Mouse (Mus musculus) urinary bladder, adult 18-20 months (tissue): Measurements from ENCODE around the gene Pyroxd2.
"Not testable (repeated sequence)": the region's sequence is repeated elsewhere in the genome, so short reads cannot be mapped to it uniquely, and the experiment has no call there.

Source experiments
- DNase-seq, 2 experiments: peaks; one replicate each; pipeline ENCODE4 v3.0.0; 2022; ENCODE audit warnings: low spot score in 2 of 2, mixed read lengths in 2 of 2

Gene Pyroxd2

DNA sequence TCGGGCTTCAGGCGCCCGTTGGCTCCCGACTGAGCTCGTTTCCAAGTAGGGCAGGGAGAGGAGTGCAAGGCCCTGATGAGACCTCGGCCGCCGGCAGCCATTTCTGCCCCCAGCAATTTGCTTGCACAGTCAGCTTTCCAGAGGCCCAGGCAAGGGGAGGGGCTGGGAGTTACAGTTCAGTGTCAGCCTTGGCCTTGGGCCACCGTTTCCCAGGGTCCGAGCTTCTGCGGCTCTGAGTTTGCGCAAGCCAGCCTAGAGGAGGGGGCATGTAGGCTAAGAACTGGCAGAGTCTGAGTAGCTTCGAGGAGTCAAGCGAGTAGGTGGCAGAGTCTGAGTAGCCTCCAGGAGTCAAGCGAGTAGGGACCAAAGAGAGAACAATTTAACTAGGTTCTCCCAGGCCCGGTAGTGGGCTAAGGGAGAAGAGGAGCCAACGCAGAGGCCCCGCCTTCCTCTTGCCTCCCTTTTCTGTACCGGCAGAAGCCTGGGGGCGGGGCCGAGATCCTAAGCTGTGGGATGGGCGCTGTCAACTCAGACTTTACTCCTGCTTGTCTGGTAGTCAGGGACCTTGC lies at the start of gene Pyroxd2:
Pyroxd2 (minus strand) TSS at position 413 of the 569 bp plus-strand sequence.
- peak; percentile 55 to 69 for DNase-seq

DNA sequence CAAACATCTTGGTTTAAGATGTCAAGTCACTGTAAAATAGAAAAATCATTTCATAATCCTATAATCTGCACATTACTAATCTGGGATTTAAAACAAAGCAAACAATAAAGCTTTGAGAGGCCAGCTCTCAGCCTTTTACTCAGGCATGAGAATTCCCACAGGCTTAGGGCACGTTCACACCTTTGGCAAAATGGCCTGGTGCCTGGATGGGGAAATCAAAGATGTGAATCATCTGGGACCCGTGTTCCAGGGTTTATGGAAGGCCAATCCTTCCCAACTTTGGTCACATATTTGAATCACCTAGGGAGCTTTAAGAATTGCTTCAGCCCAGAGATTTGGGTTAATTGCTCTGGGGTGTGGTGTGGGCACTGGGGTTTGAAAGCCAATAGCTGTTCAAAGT lies 45.3 kb upstream of the Pyroxd2 start:
- no peak for DNase-seq

DNA sequence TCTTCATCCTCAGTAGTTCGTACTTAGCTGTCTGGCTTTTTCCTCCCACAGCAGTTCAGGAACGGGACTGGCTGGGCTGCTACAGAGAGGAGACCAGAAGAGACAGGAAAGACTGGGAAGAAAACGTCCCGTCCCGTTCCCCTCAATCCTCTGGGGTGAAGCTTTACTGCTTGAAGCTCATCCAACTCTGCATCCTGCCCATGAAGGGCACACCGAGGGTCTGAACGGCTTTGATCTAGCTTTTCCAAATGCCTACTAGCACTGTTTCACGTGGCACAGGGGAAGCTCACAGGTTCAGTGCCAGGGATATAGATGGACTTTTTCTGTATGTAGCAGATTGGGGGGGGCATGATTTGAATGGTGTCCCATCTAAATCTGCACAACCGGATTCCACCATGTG lies 43.2 kb upstream of the Pyroxd2 start:
- DNase-seq, result no peak

DNA sequence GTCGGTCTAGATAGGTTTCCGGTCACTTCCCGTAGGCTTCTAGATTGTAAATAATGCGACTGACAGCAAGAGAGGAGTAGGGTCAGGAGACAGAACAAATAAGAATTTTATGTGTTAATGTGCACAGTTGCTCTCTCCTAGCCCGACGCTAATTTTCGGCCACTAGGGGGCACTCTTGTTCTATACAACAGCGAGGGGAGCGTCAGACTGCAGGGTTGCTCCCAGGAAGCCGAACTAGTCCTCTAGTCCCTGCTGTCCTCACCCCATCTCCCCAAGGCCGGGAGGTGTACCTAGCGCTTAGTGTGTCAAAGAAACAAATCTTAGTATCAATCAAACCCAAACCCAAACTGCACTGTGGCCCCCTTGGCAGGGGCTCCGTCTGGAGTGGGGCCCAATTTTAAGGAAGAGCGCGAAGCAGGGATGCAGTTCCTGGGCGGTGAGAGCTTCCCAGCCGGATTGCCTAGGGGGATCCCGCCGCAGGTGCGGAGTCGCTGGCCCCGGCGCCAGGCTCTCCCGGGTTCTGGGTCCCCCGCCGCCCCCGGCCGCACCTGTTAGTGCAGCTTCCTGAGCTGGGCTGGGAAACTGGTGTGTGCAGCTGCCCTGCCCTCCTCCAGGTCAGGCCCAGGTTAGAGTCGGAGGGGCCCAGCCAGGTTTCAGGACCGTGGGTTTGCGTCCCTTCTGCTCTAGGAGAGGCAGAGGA lies 42.5 kb upstream of the Pyroxd2 start:
- DNase-seq, result peak; percentile 78 to 81

DNA sequence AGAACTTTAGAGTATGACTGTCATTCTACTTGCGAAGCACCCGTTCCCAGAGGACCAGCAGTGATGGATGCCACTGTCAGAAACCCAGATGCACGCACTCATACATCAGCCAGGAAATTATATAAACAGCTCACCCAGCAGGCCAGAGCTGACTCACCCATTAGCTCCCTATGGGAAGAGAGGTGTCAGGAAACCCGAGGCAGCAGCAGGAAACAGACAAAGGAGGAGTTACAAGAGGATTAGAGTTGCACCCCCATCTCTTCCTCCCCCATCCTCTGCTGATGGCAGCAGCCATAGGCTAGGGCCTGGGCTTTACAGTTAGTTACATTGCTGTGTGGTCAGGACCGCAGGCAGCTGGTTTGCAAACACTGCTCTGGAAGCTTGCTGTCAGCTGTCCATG lies 35.7 kb upstream of the Pyroxd2 start:
- no peak for DNase-seq

DNA sequence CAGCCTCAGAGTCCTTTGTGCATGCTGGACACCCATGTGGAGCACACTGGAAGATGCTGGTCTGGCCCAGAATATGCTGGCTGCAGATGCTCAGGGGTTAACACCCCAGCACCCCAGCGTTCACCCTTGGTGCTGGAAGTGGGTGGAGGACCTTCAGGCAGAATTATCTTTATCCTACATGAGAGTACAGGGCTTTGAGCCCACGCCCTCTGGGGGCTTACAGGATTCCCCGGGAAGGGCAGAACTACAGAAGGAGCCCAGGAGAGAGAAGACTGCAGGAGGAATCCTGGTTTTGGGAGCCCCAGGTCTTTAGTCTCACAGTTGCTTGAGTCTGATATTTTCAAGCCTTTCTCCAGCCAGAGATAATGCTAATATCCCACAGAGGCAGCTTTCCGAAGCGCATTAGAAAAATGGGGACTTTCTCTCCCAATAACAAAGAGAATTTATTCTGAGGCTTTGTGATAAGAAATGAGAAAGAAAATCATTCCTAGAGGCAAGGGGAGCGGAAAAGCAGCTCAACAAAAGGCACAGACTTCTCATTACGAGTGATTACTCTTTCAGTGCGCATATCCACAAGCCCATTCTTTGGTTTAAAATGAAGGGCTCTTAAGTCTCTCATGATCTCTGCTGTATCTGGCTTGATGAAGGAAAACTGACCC lies 33.1 kb upstream of the Pyroxd2 start:
- no peak for DNase-seq

DNA sequence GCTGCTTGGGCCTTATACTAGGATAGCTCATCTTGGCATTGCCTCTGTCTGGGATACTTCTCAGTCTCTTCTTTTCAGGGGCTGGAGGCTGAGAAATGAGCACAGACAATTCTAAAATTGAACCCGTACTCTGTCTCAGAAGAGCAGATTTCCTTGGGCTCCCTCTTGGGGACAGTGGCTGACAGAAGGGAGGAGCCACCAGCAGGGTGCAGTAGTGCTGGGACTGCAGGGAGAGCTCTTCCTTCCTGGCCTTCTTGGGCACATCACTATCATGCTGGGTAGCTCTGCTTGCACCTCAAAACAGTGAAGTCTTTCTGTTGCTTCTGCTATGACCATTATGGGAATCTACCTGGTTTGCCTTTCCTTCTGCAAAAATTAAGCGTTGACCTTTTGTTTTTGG lies 32.6 kb upstream of the Pyroxd2 start:
- no peak for DNase-seq

DNA sequence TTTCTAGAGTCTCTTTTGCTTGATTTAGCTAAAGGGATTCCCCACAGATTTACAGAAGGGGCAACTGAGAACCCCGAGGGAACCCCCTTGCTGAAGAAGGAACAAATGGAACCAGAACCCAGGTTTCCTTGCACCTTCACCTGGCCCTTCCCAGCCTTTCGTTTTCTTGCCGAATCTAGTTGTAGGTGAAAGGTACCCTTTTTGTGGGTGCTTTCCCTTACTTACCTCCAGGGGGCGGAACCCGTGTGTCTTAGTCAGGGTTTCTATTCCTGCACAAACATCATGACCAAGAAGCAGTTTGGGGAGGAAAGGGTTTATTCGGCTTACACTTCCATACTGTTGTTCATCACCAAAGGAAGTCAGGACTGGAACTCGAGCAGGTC lies 27.6 kb upstream of the Pyroxd2 start:
- not testable (repeated sequence) for DNase-seq

DNA sequence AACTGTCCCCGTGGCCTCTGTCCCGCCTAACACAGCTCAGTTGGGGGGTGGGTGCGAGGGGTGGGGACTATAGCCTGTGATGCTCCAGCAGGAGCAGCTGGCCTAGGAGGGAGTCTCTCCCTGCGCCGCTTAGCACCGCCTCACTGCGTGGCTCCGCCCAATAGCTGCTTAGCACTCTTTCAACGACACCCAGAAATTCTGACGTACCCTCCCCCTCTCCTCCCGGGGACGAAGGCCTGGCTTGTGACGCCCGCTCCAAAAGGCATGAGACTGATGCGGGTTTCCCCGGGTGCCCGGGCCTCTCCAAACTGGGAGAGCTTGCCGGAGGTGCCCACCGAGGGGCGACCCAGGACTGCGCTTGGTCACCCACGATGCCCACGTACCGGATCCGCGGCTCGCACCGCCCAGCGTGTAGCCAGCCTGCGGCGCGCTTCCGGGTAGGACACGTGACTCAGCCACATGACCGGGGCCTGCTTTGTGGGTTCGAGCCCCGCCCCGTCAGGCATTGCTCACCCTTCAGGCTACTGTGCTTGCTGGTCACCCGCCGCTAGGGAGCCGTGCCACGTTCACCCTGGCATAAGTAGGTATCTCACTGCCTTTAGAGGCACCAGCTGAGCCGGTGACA lies 27.1 kb upstream of the Pyroxd2 start, which contains the start of gene Hps1:
Hps1 (minus strand) TSS at position 448 of the 625 bp plus-strand sequence.
- peak; percentile 86 to 93 for DNase-seq

DNA sequence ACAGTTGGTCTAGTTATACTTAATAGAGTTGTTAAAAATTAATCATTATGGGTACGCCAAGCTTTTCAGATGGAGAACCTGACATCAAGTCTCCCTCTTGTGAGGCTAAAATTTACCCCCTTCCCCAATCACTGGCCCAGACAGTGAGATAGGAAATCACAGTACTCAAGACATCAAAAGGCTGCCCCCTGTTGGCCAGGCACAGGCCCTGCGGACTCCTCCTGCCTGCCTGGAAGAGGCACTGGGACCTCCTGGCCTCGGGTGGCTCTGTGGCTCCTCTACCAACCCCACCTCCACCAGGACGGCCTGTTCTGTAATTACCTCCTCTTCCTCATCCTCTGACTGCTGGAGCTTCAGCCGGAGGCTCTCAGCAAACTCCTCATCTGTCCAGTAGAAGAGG lies 25.2 kb upstream of the Pyroxd2 start:
- no peak for DNase-seq

DNA sequence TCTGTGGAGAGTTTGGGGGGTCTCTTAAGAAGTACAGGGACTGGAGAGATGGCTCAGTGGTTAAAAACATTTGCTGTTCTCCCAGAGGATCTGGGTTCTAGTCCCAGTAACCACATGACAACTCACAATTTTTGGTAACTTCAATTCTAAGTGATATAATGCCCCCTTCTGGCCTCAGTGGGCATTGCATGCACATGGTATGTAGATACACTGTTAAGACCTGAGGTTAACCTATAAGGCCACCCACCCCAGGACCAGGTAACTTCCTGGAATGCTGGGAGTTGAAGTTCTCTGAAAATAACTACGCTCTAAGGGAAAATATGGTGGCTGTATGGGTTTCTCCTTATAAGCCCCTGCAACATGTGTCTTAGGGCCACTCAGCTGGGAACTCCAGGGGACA lies 24.2 kb upstream of the Pyroxd2 start:
- no peak for DNase-seq

DNA sequence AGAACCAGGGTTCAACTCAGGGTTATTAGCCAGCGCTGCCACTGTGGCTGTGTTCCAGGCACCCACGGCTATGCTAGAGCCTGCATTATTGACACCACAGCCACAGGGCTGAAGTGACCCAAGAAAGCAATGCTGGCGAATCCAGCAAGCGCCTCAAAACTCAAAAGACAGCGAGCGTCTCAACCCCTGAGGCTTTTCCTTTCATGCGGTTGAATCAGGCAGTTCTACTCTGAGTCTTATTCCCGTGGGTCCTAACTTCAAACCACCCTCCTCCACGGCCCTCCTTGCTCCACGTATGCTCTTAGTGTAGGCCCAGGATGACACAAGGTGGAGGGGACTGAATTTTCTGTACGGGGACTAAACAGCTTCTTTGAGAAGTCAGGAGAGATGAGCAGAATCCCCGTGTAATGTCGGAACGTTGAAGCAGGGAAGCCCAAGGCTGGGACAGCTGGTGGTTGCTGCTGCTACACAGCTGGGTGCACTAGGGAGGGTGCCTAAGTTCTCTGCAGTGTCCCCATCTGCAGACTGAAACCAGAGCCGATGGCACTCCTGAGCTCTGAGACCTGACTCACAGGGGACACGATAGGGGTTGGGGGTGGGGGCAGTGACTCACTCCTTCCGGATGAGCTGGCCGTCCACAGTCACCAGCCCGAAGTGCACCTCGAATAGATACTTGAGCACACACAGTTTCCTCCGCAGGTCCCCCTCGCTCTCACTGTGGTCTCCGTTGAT lies 17.7 kb upstream of the Pyroxd2 start:
- DNase-seq, result no peak

DNA sequence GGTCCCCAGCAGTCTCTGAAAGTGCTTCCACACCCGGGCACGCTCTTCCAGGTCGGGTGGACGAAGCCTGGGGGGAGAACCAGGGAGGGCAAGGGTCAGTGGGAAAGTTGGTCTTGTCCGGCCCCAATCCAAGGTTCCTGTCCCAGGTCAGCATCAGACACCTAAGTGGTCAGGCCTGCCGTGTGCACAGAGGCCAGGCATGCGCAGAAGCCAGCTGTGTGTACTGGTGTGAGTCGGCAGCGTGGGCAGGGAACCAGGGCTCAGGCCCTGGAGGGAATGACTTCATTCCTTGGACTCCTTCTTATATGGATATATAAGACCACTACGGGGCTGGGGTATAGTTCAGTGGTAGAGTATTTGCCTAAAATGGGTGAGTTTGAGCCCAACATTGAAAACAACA lies 17.1 kb upstream of the Pyroxd2 start:
- DNase-seq, result no peak

DNA sequence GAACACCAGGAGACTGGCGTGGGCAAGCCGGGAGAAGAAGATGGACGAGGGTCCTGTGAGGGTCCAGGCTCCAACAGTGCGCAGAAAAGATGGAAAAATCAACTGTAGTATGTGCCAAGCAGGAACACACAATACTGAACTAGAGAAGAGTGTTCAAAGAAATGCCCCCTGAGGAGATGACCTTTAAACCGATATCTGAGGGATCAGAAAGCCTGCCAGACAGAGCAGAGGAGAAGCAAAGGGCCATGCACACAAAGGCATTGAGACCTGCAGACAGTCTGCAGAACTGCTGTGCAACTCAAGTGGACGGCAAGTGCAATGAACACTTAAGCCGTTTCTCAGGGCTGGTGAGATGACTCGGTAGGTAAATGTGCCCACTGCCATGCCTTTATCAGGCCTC lies 14.8 kb upstream of the Pyroxd2 start:
- no peak for DNase-seq

DNA sequence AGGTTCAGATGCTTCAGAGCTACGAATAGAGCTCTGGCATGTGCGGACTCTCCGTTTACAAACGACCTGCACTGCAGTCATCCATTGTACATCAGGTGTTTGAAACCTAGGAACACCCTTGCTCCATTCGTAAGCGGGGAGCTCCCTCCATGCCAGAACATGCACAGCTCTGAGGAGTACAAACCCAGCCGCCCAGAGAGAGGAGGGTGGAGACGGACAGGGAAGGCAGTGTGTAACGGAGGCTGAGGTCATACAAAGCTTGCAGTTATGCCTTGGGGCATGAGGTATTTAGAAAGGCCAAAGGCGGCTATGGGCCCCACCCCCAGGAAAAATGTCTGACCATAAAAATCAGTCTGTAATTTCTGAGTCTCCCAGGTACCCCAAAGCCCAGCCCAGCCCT lies 11.8 kb upstream of the Pyroxd2 start:
- no peak for DNase-seq

DNA sequence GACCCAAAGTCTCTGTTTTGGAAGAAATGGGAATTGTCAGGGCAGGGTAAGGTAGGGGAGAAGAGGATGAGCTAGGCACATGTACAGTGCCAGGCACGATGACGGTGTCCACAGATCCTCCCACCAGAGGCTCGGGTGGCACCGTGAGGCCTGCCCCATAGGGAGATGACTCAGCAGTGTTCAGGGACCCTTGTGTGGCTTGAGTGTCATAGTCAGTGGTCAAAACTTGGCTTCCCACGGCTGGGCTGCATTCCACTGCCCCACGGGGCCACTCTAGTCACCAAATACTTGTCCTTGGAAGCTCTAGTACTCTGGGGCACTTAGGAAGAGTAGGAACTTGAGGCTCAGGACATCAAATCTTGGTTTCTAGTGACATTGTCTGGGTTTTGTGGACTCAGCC lies 4.1 kb upstream of the Pyroxd2 start:
- DNase-seq, result no peak

DNA sequence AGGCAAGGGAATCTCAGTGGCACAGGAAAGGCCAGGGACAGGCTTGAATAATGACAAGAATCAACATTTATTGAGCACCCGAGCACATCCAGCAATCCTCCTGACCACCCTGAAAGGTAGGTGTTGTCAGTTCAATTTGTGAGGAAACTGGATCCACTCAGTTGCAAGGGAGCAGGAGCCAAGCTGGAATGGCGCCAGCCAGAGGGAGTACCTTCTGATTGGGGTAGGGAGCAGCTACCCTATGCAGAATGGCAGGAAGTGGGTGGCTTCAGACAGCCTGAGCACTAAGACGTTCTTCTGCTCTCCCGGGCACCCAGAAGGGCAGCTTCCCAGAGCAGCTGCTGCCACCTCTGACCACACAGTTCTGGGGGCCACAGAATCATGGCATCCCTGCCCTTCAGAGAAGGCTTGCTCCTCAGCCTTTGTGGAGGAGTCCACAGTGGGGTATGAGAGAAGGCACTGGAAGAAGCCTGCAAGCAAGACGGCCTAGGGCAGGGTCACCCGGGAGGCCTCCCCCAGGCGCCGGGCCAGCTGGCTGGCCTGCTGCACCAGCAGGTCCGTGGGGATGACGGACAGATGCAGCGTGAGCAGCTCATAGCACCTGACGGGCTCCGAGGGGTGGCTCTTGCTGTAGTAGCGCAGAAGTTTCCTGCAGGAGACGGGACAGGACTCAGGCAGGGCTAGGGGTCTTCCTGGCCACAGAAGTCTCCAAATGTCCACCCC lies 2.7 kb upstream of the Pyroxd2 start:
- no peak for DNase-seq

DNA sequence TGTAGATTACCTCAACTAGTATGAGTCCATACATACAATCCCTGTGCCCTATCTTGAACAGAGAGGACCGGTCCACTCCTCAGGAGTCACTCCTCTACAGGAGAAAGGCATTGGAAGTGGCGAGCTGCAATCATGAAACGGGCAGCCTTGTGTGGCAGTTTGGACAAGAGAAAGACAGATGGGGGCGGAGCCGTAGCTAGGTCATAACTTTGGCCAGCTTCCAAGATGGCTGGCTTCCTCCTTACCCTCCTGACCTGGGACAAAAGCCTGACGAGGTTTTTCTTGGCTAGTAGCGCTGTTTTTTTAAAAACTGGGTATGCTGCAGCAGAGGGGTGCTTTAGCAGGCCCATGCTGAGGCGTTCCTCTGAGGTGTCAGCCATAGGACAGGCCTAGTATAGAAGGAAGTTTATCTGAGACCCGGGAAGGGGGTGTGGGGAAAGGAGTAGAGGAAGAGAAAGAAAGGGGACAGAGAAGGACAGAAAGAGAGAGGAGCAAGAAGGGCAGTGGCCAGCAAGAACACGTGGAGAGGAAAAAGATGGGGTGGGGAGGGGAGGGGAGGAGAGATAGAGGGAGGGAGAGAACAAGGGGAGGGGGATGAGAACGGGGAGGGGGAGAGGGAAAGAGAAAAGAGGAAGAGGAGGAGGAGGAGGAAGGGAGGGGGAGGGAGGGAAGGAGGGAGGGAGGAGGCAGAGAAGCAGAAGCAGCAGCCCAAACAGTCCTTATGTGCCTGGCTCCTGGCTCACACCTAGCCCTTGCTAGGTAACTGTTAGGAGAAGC lies 754 bp upstream of the Pyroxd2 start:
- DNase-seq, result peak; percentile 44 to 59

DNA sequence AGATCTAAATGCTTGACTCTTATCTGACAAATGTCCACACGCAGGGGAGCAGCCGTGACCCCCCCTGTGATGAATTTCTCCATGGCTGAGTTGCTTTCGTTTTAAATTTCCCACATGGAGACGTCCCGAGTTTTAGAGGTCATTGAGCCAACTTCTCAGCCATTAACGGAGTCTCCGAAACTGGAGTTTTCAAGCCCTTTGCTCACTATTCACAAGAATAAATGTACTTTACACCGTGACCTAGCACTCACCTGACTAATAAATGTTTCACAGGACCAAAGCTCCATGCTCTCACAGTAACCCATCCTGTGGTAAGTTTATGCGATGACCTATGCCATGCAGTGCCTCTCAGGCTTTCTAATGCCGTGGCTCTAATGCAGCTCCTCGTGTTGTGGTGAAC lies 2.4 kb downstream of the Pyroxd2 start:
- no peak for DNase-seq

DNA sequence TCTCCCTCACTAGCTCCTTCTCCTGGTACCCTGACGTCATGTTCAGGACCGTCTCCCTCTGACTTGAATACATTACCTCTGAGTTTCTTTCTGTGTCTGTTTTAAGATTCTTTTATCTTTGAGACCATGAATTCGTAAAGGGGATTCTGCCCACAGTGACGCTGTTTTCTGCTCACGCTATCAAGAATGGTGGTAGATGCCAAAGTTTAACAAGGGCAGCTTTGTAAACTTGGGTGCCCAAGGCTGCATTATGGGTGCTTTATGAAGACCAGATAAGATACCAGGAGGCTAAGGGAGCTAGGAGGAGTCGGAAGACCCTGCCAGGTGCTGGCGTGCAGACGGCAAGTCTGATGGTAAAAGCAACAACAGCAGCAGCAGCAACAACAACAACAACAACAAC lies 5.9 kb downstream of the Pyroxd2 start:
- no peak for DNase-seq

DNA sequence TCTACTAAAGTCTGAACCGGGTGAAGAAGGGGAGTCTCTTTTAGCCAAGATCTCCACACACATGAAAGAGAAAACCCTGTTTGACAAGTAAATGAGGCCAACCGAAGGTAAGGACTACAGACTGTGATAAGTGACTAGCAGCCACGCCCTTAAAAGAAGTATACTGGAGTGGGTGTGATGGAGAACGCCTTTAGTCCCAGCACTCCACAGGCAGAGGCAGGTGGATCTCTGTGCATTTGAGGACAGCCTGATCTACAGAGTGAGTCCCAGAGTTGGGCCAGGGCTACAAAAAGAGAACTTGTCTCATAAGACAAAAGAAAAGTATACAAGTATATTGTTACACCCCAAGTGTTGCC lies 6.7 kb downstream of the Pyroxd2 start:
- DNase-seq, result no peak
